In the genomic region with DNA sequence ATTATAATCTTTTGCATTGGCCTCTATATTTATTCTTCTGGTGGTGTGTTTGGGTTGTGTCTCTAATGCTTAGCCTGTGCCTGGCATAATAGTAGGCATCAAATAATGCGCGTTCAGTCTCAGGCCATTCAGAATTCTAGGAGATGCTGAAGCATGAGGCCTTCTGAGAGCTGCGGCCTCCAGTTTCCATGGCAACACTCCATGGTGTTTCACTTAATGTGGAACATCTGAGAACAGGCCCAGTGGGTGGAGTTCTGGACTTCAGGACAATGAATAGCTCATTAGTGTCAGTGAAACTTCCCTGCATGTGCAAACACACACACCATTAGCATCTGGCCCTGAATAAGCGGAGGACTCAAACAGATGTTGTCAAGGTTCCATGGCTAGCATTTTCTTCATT, we compare ENCODE assay signal across 8 mouse cellular contexts.
DNase-seq lines count a peak whose midpoint lies in the region; ATAC-seq and TF ChIP-seq lines count a peak whose summit lies in the region.

No protein-coding gene starts in this region.

- no peak overlapping the region for H3K27ac ChIP-seq in embryonic facial prominence, embryonic 14.5 days (replicated peaks; ENCODE audit: low read depth, low read length)
- H3K27ac ChIP-seq in hindbrain, embryonic 11.5 days (ENCODE audit: low read depth, low read length): no peak overlapping the region
- no peak overlapping the region for H3K27ac ChIP-seq in limb, embryonic 14.5 days (replicated peaks; ENCODE audit: low read depth, low read length)

- no peaks in the 10 kb centered on the region for H3K36me3 ChIP-seq in embryonic facial prominence, embryonic 14.5 days (ENCODE audit: control insufficient read depth, insufficient read depth, low read length)
- H3K36me3 ChIP-seq in hindbrain, embryonic 11.5 days (ENCODE audit: control insufficient read depth, insufficient read depth, low read length): no peaks in the 10 kb centered on the region
- H3K36me3 ChIP-seq in limb, embryonic 14.5 days (ENCODE audit: control insufficient read depth, insufficient read depth, low read length): no peaks in the 10 kb centered on the region

- no peaks in the 10 kb centered on the region for H3K9me3 ChIP-seq in embryonic facial prominence, embryonic 14.5 days (ENCODE audit: control insufficient read depth, low read length)
- no peaks in the 10 kb centered on the region for H3K9me3 ChIP-seq in hindbrain, embryonic 11.5 days (ENCODE audit: control insufficient read depth, low read length)
- no peaks in the 10 kb centered on the region for H3K9me3 ChIP-seq in limb, embryonic 14.5 days (ENCODE audit: control insufficient read depth, low read length)

- H3K27me3 ChIP-seq in embryonic facial prominence, embryonic 14.5 days (replicated peaks; ENCODE audit: control insufficient read depth, insufficient read depth, low read length): no peaks in the 10 kb centered on the region
- peaks cover 22% of the 10 kb centered on the region; the same call in 1 of the 2 replicates for H3K27me3 ChIP-seq in hindbrain, embryonic 11.5 days (ENCODE audit: control insufficient read depth, insufficient read depth, low read length)
- no peaks in the 10 kb centered on the region for H3K27me3 ChIP-seq in limb, embryonic 14.5 days (ENCODE audit: control insufficient read depth, insufficient read depth, low read length)

- DNase-seq in brain, adult 2 months (ENCODE audit: low read depth, low spot score): peak; percentile 78
- peak; percentile 95 for DNase-seq in embryonic facial prominence, embryonic 14.5 days (ENCODE audit: low spot score)
- DNase-seq in hindbrain, embryonic 11.5 days (ENCODE audit: low spot score): peak; percentile 84
- DNase-seq in limb, embryonic 14.5 days (ENCODE audit: low spot score): peak; percentile 77
- DNase-seq in skeletal muscle tissue, adult 2 months (ENCODE audit: low read depth, low spot score): peak; percentile 41
- DNase-seq in cerebellum, adult 11 months: no peak
- no peak for DNase-seq in cerebellum, adult 9-10 months

- H3K4me2 ChIP-seq in embryonic facial prominence, embryonic 14.5 days (ENCODE audit: low read depth, low read length): no peak overlapping the region
- no peak overlapping the region for H3K4me2 ChIP-seq in hindbrain, embryonic 11.5 days (replicated peaks; ENCODE audit: low read depth, low read length)
- H3K4me2 ChIP-seq in limb, embryonic 14.5 days (replicated peaks; ENCODE audit: low read depth, low read length, severe bottlenecking): no peak overlapping the region

- H3K4me3 ChIP-seq in embryonic facial prominence, embryonic 14.5 days (ENCODE audit: low read depth, low read length): no peak overlapping the region
- no peak overlapping the region for H3K4me3 ChIP-seq in hindbrain, embryonic 11.5 days (ENCODE audit: low read depth, low read length)
- no peak overlapping the region for H3K4me3 ChIP-seq in limb, embryonic 14.5 days (replicated peaks; ENCODE audit: low read length)

- H3K9ac ChIP-seq in embryonic facial prominence, embryonic 14.5 days (ENCODE audit: low read depth, low read length): no peak overlapping the region
- H3K9ac ChIP-seq in hindbrain, embryonic 11.5 days (ENCODE audit: low read depth, low read length): no peak overlapping the region
- H3K9ac ChIP-seq in limb, embryonic 14.5 days (ENCODE audit: low read depth, low read length, severe bottlenecking): no peak overlapping the region

- TF ChIP-seq POLR2A in limb, embryonic 14.5 days (IDR thresholded peaks at IDR 0.05; ENCODE audit: borderline replicate concordance, extremely low read depth, insufficient read depth, insufficient read length): no peak

- H3K4me1 ChIP-seq in embryonic facial prominence, embryonic 14.5 days (ENCODE audit: control insufficient read depth, insufficient read depth, low read length): peaks cover 8% of the 10 kb centered on the region
- H3K4me1 ChIP-seq in hindbrain, embryonic 11.5 days (replicated peaks; ENCODE audit: control insufficient read depth, insufficient read depth, low read length): peaks cover 5% of the 10 kb centered on the region; the same call in 1 of the 2 replicates
- H3K4me1 ChIP-seq in limb, embryonic 14.5 days (ENCODE audit: control insufficient read depth, insufficient read depth, low read length): peaks cover 7% of the 10 kb centered on the region

- ATAC-seq in embryonic facial prominence, embryonic 14.5 days (ENCODE audit: low read depth): peak; percentile 89; the same call in 1 of the 2 replicates
- ATAC-seq in hindbrain, embryonic 11.5 days (ENCODE audit: low FRiP score): peak; percentile 93
- peak; percentile 84 for ATAC-seq in limb, embryonic 14.5 days (ENCODE audit: low FRiP score, low read depth)
- no peak for ATAC-seq in erythroid progenitor cell, adult 5-6 weeks (replicated peaks; ENCODE audit: low FRiP score, poor library complexity, severe bottlenecking)

- 23% methylated on average over 4 of the region's 4 CpGs for WGBS in embryonic facial prominence, embryonic 14.5 days
- WGBS in hindbrain, embryonic 11.5 days: 17% methylated on average over 4 of the region's 4 CpGs
- 11% methylated on average over 4 of the region's 4 CpGs for WGBS in limb, embryonic 14.5 days

Comparison
In these comparisons a context has a peak if more than half of its experiments do, and no peak if none do; other contexts are left out.
1. DNase-seq: peak in brain, adult 2 months (single experiment), embryonic facial prominence, embryonic 14.5 days (single experiment), hindbrain, embryonic 11.5 days (single experiment), limb, embryonic 14.5 days (single experiment) and skeletal muscle tissue, adult 2 months (single experiment); none in cerebellum, adult 11 months (single experiment) and cerebellum, adult 9-10 months (single experiment).